Mouse (Mus musculus) fibroblast of lung, adult 2 months (primary cell): ENCODE measurements around the gene Thap4.

Source experiments
- DNase-seq: peaks from one replicate; pipeline ENCODE4 v3.0.0-alpha.2; 2011; ENCODE audit warnings: low read depth

Thap4 gene

DNA sequence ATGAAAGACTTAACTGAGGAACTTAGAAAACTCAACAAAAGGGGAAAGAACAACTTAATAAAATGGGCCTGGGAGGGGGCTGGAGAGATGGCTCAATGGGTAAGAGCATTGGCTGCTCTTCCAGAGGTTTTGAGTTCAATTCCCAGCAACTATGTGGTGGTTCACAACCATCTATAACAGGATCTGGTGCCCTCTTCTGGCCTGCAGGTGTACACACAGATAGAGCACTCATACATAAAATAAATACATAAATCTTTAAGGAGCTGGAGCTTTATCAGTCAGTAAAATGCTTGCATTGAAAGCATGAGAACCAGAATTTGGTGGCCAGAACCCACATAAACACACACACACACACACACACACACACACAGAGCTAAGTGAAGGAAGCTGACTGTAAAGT is 11.8 kb downstream of the Thap4 start:
- DNase-seq = no peak

GRCm38 (mm10) chr1:93741987-93742386 is 12.7 kb downstream of the Thap4 start:
- DNase-seq = no peak

DNA sequence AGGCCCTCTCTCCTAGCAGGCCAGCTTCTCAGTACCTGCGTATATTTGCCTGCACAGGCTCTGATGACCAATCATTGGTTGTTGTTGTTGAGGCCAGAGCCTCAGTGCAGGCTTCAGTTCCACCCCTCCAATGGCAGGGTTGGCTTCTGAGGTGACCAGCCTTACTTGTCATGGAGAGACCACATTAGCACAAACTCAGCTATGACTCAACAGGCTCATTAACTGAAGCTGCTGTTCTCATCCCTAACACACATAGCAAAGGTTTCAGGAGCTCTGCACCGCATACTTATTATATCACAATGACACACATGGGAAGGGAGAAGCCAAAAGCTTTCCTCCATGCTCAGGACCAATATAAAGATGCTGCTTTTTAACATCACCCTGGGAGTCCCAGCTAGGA is 14.0 kb downstream of the Thap4 start:
- DNase-seq = no peak

GRCm38 (mm10) chr1:93737711-93738110 is 17.0 kb downstream of the Thap4 start:
- no peak for DNase-seq

GRCm38 (mm10) chr1:93735859-93736258 is 18.8 kb downstream of the Thap4 start:
- no peak for DNase-seq

DNA sequence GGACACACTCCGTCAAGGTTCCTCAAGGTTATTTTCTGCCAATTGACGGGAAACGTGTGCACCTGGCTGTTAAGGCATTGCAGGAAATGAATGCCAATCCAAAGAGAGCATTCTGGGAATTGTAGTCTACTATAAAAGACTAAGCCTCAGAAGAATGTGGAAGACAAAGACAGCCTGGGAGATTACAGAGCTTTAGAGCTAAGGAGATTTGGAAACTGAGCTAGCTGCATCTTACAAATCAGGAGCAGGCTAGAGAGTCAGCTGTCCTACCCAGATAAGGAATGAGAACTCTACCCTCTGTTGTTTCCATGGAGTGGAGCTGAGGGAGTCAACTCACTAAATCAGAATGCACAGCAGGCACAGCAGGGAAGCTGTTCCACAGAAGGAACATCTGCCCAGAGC is 22.8 kb downstream of the Thap4 start:
- no peak for DNase-seq

DNA sequence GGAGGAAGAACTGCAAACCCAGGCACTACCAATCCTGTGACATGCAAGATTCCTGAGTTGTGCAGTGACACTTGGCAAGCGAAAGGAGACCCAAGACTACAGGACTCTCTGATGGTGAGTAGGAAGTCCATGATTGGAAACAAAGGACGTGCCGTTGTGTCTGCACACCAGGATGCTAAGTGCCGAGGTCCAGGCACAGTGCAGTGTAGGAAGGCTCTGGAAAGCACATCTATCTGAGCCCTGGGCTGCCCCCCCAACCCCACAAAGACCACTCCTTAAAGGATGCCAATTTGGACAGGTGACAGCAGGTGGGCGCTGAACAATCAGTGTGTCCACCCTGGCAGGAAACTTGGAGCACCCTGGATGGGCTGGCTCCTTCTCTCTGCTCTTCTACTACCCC is 23.6 kb downstream of the Thap4 start:
- no peak for DNase-seq

- peak; percentile 10 for DNase-seq
Observed at GRCm38 (mm10) chr1:93726974-93727373, 27.7 kb downstream of the Thap4 start.

- DNase-seq = peak; percentile 40
Observed at GRCm38 (mm10) chr1:93726116-93726515, 28.5 kb downstream of the Thap4 start.

DNA sequence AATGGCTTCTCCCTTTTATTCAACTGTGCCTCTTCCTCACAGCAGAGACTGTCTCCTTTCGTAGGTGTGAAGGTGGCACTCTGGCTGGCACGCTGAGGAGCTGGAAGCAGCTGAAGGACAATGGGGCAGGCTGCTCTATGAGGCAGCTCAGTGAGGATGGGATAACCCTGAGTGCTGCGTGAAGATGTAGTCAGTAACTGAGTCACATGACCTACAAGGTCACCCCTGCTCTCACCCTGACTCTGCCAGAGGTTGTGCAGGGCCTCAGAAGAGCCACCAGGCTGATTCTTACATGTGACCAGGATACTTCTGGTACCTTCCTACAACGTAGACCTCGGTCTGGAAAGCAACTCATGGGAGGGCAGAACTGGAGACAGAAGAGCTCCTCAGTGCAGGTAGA is 29.0 kb downstream of the Thap4 start:
- DNase-seq = no peak

GRCm38 (mm10) chr1:93724623-93725022 is 30.0 kb downstream of the Thap4 start:
- no peak for DNase-seq

DNA sequence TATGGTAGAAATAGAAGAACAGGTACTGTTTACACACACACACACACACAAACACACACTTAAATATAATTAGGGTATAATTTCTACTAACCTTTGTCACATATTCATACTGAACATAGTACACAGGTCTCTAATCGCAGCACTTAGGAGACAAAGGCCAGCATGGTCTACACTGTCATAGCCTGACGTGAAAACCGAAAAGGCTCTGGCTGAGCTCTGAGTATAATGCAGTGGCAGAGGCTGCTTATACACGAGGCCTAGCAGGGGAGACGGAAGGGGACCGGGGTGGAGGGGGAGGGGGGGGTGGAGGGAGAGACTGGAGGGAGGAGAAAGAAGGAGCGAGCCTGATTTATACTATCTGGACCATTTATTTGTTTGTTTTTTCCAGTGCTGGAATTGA is 33.1 kb downstream of the Thap4 start:
- no peak for DNase-seq

- DNase-seq = no peak
Observed at GRCm38 (mm10) chr1:93716166-93716565, 38.5 kb downstream of the Thap4 start.

DNA sequence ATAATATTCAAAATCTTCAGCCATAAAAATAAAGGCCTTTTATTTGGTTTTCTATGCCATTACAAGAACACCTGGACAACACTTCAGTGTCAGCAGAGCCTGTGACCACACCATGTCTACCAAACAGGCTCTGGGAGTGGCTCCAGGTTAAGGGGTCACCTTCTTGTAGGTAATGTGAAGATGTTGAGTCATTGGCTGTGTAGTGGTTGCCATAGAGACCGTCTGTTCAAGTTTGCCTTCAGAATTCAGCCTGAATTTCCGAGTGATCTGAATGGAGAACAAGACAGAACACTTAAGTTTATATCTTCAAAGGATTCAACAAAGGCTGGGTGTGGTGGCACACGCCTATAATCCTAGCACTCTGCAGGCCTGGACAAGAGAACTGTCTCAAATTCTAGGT is 49.3 kb downstream of the Thap4 start:
- DNase-seq = no peak

GRCm38 (mm10) chr1:93704341-93704740 is 50.3 kb downstream of the Thap4 start:
- DNase-seq = no peak

- no peak for DNase-seq
Observed at GRCm38 (mm10) chr1:93703472-93704048, 51.1 kb downstream of the Thap4 start.

DNA sequence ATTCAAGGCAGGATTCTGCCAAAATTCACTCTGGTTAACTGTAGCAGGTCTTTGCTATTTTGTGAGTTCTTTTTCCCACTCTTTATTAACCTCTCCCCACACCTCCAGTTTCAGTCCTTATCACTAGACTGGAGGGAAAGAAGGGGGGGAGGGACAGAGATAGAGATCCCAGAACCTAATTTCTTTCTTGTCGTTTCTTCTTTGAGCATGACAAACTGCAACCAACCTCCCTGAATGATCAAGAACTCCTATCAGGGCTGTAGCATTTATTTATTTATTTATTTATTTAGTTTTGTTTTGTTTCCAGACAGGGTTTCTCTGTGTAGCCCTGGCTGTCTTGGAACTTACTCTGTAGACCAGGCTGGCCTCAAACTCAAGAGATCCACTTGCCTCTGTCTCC is 52.6 kb downstream of the Thap4 start:
- DNase-seq = no peak

DNA sequence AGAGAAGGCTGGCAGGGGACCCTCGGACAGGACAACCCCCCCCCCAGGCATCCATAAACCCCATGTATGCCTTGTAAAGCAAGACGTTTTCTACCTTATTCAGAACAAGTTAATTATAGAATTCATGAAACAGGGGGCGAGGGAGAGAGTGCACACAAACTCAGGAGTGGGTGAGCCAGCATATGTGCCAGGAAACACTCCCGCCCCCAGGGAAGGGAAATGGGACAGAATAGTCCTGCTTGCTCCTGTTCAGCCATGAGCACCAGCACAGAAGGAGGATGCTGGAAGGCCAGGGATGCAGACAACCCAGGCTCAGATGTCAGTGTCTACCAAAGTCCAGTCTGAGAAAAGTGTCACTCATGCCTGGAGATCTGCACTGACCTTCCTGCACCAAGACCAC is 55.5 kb downstream of the Thap4 start:
- DNase-seq = no peak

DNA sequence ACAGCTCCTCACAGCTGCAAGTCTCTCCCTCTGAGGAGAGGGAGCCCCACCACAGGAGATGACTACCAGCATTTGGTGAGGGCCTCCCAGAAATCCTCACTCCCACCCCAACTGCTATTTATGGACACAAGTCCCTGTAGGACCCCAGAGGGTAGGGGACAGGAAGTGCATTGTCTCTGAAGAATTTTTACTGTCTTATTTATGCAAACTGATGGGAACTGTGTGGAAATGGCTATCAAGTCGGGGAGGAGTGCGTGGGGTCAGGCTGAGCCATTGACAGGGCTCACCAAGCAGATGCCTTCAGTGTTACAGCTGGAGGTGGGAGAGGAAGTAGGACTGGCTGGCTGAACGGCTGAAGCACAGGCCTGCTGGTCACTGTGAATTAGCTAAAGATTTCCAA is 57.3 kb downstream of the Thap4 start:
- DNase-seq = no peak

DNA sequence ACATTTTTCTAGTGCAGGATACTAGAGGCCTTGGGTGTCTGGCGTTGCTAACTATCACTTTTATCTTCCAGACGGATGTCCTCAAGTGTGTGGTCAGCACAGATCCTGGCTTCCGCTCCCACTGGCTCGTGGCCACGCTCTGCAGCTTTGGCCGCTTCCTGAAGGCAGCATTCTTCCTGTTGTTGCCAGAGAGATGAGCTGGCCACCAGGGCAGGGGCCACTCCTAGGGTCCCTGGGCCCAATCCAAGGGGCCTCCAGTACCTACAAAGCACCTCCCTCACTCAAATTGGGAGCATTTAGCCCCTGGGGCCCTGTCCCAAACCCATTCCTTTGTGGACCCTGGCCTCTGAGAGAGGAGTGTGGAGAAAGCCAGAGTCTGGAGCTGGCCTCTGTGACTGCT is 59.7 kb downstream of the Thap4 start:
- DNase-seq = no peak

GRCm38 (mm10) chr1:93693943-93694342 is 60.7 kb downstream of the Thap4 start:
- DNase-seq = no peak

- no peak for DNase-seq
Observed at GRCm38 (mm10) chr1:93693502-93693901, 61.2 kb downstream of the Thap4 start.

GRCm38 (mm10) chr1:93692773-93693172 is 61.9 kb downstream of the Thap4 start:
- DNase-seq = no peak

DNA sequence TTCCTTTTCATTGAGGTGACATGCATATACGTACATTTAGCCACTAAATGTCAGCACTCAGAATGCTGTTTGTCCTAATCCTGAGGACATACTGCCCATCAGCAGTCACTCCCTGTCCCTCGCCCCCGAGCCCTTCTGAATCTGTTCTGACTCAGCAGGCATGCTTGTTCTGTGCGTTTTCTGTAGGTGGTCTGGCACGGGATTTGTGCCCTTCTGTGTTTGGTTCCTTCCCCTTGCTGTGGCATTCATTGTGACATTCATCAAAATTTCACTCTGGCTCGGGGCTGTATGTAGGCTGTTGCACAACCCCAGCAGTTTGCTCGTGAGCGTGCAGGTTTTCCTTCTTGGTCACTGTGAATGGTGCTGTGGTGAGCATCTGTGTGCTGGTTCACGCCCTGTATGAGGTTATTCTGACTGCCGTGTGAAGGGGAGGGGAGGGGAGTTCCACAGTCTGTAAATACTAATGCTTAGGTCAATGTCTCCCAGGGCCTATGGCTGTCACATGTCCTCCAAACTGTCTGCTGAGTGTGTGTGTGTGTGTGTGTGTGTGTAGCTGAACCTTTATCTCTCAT is 62.8 kb downstream of the Thap4 start:
- no peak for DNase-seq
